27 mouse cellular contexts compared by ENCODE assay signal in genomic region chr16:71860205-71860604, GRCm38 (mm10).
DNase-seq lines count a peak whose midpoint lies in the region; ATAC-seq and TF ChIP-seq lines count a peak whose summit lies in the region.
"Had no signal": no experiment of that assay in that cellular context is flagged by ENCODE, and none has a peak within 500 bp of the region (broad histone marks: within the 10 kb centered on the region; RNA-seq: fewer than 3 reads in every experiment).

No protein-coding gene starts in this region.

- no peaks in the 10 kb centered on the region for H3K27me3 ChIP-seq in lung, embryonic 14.5 days (ENCODE audit: insufficient read depth, low read length)
- H3K27me3 ChIP-seq: embryonic facial prominence, embryonic 13.5 days; hindbrain, embryonic 12.5 days; hindbrain, embryonic 15.5 days; Patski had no signal

- no peaks in the 10 kb centered on the region for H3K9me3 ChIP-seq in lung, embryonic 14.5 days (ENCODE audit: low read depth, low read length)
- H3K9me3 ChIP-seq: embryonic facial prominence, embryonic 10.5 days; embryonic facial prominence, embryonic 13.5 days; forebrain, embryonic 10.5 days; hindbrain, embryonic 12.5 days; hindbrain, embryonic 15.5 days had no signal

- H3K27ac ChIP-seq in lung, embryonic 14.5 days (ENCODE audit: low read depth), result no peak overlapping the region
- H3K27ac ChIP-seq: embryonic facial prominence, embryonic 10.5 days; embryonic facial prominence, embryonic 13.5 days; forebrain, embryonic 10.5 days; gastrocnemius, adult 2 months; hindbrain, embryonic 12.5 days; hindbrain, embryonic 15.5 days had no signal

- H3K4me2 ChIP-seq in lung, embryonic 14.5 days, result no peak overlapping the region
- H3K4me2 ChIP-seq: embryonic facial prominence, embryonic 13.5 days; heart, embryonic 11.5 days; hindbrain, embryonic 12.5 days; hindbrain, embryonic 15.5 days had no signal

- DNase-seq in adrenal gland, postnatal 10 days, result peak; percentile 18
- DNase-seq in adrenal gland, postnatal 36 days, result no peak
- DNase-seq in lung, embryonic 14.5 days, result peak; percentile 35
- DNase-seq in lung, adult 2 months, result no peak
- peak; percentile 2 for DNase-seq in lung, postnatal 25 days (ENCODE audit: low spot score)
- no peak for DNase-seq in lung, postnatal 14 days
- peak; percentile 42 for DNase-seq in skeletal muscle tissue, adult 2 months (ENCODE audit: low read depth, low spot score)
- DNase-seq in right cerebral cortex, postnatal 4 days, result no peak
- DNase-seq: adrenal gland, adult 2 months; adrenal gland, postnatal 25 days; cerebellum, adult 18-20 months; cerebellum, adult 9-11 months; cerebellum, postnatal 36 days; embryo, embryonic 11 days; forebrain, postnatal 0 days; gastrocnemius, adult 2 months; gastrocnemius, postnatal 14 days; heart, adult 11 months had no signal

- no peak for ATAC-seq in lung, embryonic 14.5 days (ENCODE audit: insufficient read depth)
- ATAC-seq: forebrain, embryonic 14.5 days; forebrain, postnatal 0 days; Patski had no signal

- 71% methylated on average over 2 of the region's 2 CpGs for WGBS in lung, embryonic 14.5 days
- WGBS in lung, adult 2 months, result 73% methylated on average over 2 of the region's 2 CpGs

- H3K4me1 ChIP-seq in lung, embryonic 14.5 days (ENCODE audit: insufficient read depth), result no peaks in the 10 kb centered on the region
- no peaks in the 10 kb centered on the region for H3K4me1 ChIP-seq in lung, adult 2 months (ENCODE audit: control insufficient read depth, insufficient read depth, low read length)
- H3K4me1 ChIP-seq: embryonic facial prominence, embryonic 10.5 days; embryonic facial prominence, embryonic 13.5 days; forebrain, embryonic 10.5 days; hindbrain, embryonic 12.5 days; hindbrain, embryonic 15.5 days had no signal

- H3K9ac ChIP-seq in lung, embryonic 14.5 days, result no peak overlapping the region
- H3K9ac ChIP-seq: embryonic facial prominence, embryonic 13.5 days; forebrain, postnatal 0 days; hindbrain, embryonic 12.5 days; hindbrain, embryonic 15.5 days had no signal

- no peak for TF ChIP-seq CTCF in lung, embryonic 14.5 days (IDR thresholded peaks at IDR 0.05; ENCODE audit: low read depth)
- TF ChIP-seq CTCF in lung, adult 2 months (IDR thresholded peaks at IDR 0.05; ENCODE audit: insufficient read depth, low read length), result no peak

- no peak overlapping the region for H3K4me3 ChIP-seq in lung, embryonic 14.5 days (ENCODE audit: low read depth, low read length)
- no peak overlapping the region for H3K4me3 ChIP-seq in lung, adult 2 months (replicated peaks; ENCODE audit: extremely low read depth, low read depth, low read length)
- H3K4me3 ChIP-seq: embryonic facial prominence, embryonic 10.5 days; embryonic facial prominence, embryonic 13.5 days; erythroblast, embryonic 14.5 days; forebrain, embryonic 10.5 days; gastrocnemius, adult 2 months; hindbrain, embryonic 12.5 days; hindbrain, embryonic 15.5 days had no signal

- H3K36me3 ChIP-seq in lung, embryonic 14.5 days (ENCODE audit: insufficient read depth), result no peaks in the 10 kb centered on the region
- H3K36me3 ChIP-seq: embryonic facial prominence, embryonic 10.5 days; embryonic facial prominence, embryonic 13.5 days; forebrain, embryonic 10.5 days; hindbrain, embryonic 12.5 days; hindbrain, embryonic 15.5 days had no signal

- TF ChIP-seq POLR2A in lung, adult 2 months (IDR thresholded peaks at IDR 0.05; ENCODE audit: borderline replicate concordance, extremely low read depth, low read depth, low read length), result no peak

Comparison
In these comparisons a context has a peak if more than half of its experiments do, and no peak if none do; other contexts are left out.
1. DNase-seq: peak in adrenal gland, postnatal 10 days (single experiment), lung, embryonic 14.5 days (single experiment), lung, postnatal 25 days (single experiment) and skeletal muscle tissue, adult 2 months (single experiment); none in adrenal gland, postnatal 36 days (0 of 2), lung, adult 2 months (single experiment), lung, postnatal 14 days (single experiment) and right cerebral cortex, postnatal 4 days (single experiment).